Mouse (Mus musculus) liver, embryonic 16.5 days (tissue): Measurements from ENCODE around the gene Sec61a1. TPM values are rescaled to one million over a fixed set of nuclear protein-coding genes. Genes with fewer than 3 reads are reported as not detected.

Source experiments
- ATAC-seq: fragments of 200-750 bp; cut with Nextera tagmentation; 2 replicates; pipeline ENCODE4 v1.8.0; 2017; ENCODE audit warnings: low read depth, mild to moderate bottlenecking, moderate number of reproducible peaks, moderate library complexity
- H3K27ac ChIP-seq: fragments of 300-500 bp; sonication (generic); 2 replicates; pipeline ENCODE4 v1.5.1; 2014; ENCODE audit warnings: mild to moderate bottlenecking, low read length
- H3K27me3 ChIP-seq: fragments of 300-500 bp; sonication (generic); 2 replicates; pipeline ENCODE4 v1.6.1; 2014; ENCODE audit warnings: low read depth, low read length, mixed read lengths; ENCODE audit not compliant: control insufficient read depth, insufficient read depth
- H3K36me3 ChIP-seq: fragments of 300-500 bp; sonication (generic); 2 replicates; pipeline ENCODE4 v1.6.1; 2014; ENCODE audit warnings: mild to moderate bottlenecking; ENCODE audit not compliant: control insufficient read depth, insufficient read depth
- H3K4me1 ChIP-seq: fragments of 300-500 bp; sonication (generic); 2 replicates; pipeline ENCODE4 v1.6.1; 2014; ENCODE audit warnings: low read depth, low read length, mixed read lengths; ENCODE audit not compliant: control insufficient read depth
- H3K4me2 ChIP-seq: fragments of 300-500 bp; sonication (generic); 2 replicates; pipeline ENCODE4 v1.6.1; 2014; ENCODE audit warnings: low read depth, low read length, mixed read lengths
- H3K4me3 ChIP-seq: fragments of 300-500 bp; sonication (generic); 2 replicates; pipeline ENCODE4 v1.5.1; 2014; ENCODE audit warnings: low read depth, mild to moderate bottlenecking, low read length
- H3K9ac ChIP-seq: fragments of 300-500 bp; sonication (generic); 2 replicates; pipeline ENCODE4 v1.6.1; 2014; ENCODE audit warnings: low read depth, low read length
- H3K9me3 ChIP-seq: fragments of 300-500 bp; sonication (generic); replicated peaks from 2 replicates; pipeline ENCODE4 v1.6.1; 2016; ENCODE audit warnings: low read length; ENCODE audit not compliant: control insufficient read depth
- WGBS: fragments of 180-500 bp; shearing (Covaris S2); extraction: QIAGEN DNeasy Blood & Tissue Kit; methylation state at CpG from one replicate; pipeline ENCODE4 v1.1.7; 2014; ENCODE audit not compliant: insufficient replicate concordance; 5-methylcytosine and 5-hydroxymethylcytosine counted together
- polyA plus RNA-seq: library from polyadenylated mRNA; unstranded; fragments of >200 nt; fragmentation: Nextera tagmentation; extraction: Ambion mirVana; gene quantifications from 2 replicates; pipeline ENCODE4 v1.2.1, GENCODE M21; 2015

Sec61a1 gene
- polyA plus RNA-seq, 1 experiment from 2014 or later: 138 TPM

DNA sequence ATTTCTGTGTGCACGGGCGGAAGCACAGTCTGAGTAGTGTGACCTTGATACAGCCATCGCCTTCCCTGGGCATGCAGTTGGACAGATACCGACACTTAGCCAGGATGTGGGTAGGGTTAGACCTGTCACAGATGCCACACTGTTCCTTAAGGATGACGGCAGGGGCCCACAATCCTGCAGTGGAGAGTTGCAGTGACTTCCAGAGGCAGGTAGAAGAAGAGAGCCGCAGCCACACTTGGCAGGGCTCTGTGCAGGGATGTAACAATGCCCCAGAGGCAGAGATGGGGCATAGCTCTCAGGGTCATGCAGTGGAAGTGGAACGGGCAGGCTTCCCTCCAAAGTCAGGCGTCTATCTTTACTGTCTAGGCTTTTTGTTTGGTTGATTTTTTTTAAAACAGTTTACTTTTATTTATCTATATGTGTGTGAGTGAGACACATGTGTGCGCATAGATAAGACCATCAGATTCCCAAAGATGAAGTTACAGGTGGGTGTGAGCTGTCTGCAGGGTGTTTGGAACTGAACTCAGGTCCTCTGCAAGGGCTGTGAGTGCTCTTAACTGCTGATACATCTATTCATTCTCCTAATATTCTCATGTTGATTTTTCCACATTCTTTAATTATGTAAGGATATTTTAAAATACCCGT is 29.8 kb upstream of the Sec61a1 start:
- no peaks in the 10 kb centered on the region for H3K9me3 ChIP-seq
- no peak overlapping the region for H3K9ac ChIP-seq
- no peaks in the 10 kb centered on the region for H3K36me3 ChIP-seq
- peak overlapping the region; percentile 17; the same call in 1 of the 2 replicates for H3K27ac ChIP-seq
- peaks cover 7% of the 10 kb centered on the region for H3K27me3 ChIP-seq
- peak; percentile 78 for ATAC-seq
- no peak overlapping the region for H3K4me3 ChIP-seq
- WGBS: 42% methylated on average over 10 of the region's 10 CpGs
- peaks cover 22% of the 10 kb centered on the region for H3K4me1 ChIP-seq
- peak overlapping the region; percentile 11; the same call in 1 of the 2 replicates for H3K4me2 ChIP-seq

DNA sequence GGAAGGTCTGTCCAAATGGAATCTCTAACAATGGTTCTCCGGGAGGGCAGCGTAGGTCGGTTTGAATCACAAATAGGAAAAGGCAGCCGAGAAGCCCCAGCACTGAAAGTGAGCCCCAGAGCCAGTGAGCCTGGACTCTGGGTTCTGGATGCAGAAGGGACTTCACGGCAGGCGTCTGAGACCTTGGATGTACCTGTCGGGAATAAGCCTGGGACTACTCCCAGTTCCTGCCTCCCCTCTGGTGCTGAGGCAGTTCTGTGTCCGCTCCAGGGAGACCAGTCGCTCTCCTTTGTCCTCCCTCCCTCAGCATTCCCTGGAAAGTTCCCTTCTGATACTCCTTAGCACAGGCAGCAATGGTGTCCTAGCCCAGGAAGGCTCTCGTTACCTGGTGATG is 26.7 kb upstream of the Sec61a1 start:
- 31% methylated on average over 10 of the region's 10 CpGs for WGBS
- Histone ChIP-seq H3K27ac (no peak overlapping the region), H3K4me1 (peaks cover 22% of the 10 kb centered on the region), H3K9me3 (no peaks in the 10 kb centered on the region), H3K36me3 (no peaks in the 10 kb centered on the region), H3K9ac (no peak overlapping the region), H3K27me3 (peaks cover 9% of the 10 kb centered on the region), H3K4me2 (no peak overlapping the region; the same call in 1 of the 2 replicates), H3K4me3 (no peak overlapping the region)
- no peak for ATAC-seq

DNA sequence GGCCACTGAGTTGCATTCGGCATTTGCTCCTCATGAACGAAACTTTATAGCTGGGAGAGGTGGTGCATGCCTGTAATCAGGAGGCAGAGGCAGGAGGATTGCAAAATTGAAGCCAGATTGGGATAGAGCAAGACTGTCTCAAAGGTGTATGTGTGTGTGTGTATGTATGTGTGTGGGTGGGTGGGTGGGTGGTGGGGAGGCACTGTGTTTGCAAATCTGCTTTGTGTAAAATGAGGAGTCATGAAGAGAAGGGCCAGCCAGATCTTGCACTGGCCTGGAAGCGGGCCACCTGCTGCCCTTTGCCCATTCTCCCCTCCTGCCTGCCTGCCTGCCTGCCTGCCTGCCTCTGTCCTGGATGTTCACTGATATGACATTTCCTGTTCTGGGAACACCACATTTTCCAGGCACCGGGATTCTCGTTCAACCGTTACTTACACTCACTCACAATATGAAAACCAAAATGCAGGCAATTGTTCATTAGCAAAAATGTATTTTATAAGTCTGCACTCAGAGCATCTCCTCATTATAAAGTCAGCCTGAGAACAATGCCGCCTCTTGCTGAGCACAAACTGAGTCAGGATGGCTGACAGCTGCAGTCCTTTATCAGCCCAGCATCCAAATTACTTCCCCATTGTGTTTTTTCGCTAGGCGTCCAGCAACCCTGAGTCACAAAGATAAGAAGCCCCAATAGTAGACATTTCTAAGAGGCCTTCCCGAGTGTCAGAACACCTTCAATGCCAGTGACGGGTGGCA is 26.1 kb upstream of the Sec61a1 start:
- no peak overlapping the region for H3K9ac ChIP-seq
- H3K9me3 ChIP-seq: no peaks in the 10 kb centered on the region
- peaks cover 9% of the 10 kb centered on the region for H3K27me3 ChIP-seq
- no peaks in the 10 kb centered on the region for H3K36me3 ChIP-seq
- peak; percentile 39; the same call in 1 of the 2 replicates for ATAC-seq
- peaks cover 22% of the 10 kb centered on the region for H3K4me1 ChIP-seq
- 19% methylated on average over 11 of the region's 11 CpGs for WGBS
- H3K4me3 ChIP-seq: no peak overlapping the region
- no peak overlapping the region for H3K4me2 ChIP-seq
- H3K27ac ChIP-seq: no peak overlapping the region

DNA sequence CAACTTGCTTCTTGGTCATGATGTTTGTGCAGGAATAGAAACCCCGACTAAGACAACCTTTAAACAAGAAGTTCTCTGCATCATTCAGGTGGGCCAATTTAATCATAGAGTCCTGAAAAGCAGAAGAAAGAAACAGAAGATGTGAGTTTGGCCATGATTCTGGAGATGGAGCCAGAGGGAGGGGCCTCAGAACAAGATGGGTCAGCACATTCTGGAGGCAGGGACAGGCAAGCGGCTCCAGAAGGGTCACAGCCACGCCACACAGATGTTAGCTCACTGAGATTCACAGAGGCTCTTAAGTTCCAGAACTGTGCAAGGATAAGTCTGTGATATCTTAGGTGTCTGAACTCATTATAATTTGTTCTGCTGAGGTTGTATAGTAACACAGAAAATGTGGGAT is 25.5 kb upstream of the Sec61a1 start:
- WGBS: 55% methylated on average over 3 of the region's 3 CpGs
- Histone ChIP-seq H3K4me1 (peaks cover 22% of the 10 kb centered on the region), H3K9me3 (no peaks in the 10 kb centered on the region), H3K27me3 (peaks cover 9% of the 10 kb centered on the region), H3K4me2 (no peak overlapping the region), H3K4me3 (no peak overlapping the region), H3K27ac (no peak overlapping the region), H3K9ac (no peak overlapping the region), H3K36me3 (no peaks in the 10 kb centered on the region)
- no peak for ATAC-seq

DNA sequence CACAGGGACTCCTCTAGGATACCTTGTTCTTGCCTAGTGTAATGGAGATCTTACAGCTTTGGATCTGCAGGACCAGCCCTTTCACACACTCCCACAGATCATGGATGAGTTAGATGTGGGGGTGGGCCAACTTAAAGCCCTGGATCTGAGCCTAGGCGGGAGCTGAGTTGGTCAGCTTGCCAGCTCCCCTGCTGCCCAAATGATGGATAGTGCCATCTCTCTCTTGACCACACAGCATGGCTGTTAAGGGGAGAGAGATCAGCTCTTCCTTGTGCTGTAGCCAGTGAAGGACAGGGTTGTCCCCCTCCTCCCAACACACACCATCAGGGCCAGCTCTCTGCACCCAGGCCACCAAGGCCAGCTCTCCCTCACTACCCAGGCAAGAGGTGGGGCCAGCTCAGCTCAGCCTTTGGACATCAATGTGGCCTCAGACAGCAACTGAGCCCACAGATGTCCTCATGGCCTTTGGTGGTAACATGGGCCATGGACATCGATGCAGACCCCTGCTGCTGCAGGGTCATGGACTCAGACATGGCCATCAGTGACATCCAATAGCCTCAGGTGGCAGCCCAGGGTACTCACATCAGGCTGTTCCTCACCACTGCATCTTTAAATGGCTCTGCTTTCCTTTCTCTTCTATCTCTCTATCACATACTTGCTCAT is 21.5 kb upstream of the Sec61a1 start:
- Histone ChIP-seq H3K4me1 (peaks cover 7% of the 10 kb centered on the region), H3K4me2 (no peak overlapping the region), H3K4me3 (no peak overlapping the region), H3K27me3 (peaks cover 2% of the 10 kb centered on the region; the same call in 1 of the 2 replicates), H3K9me3 (no peaks in the 10 kb centered on the region), H3K27ac (no peak overlapping the region), H3K36me3 (no peaks in the 10 kb centered on the region), H3K9ac (no peak overlapping the region; the same call in 1 of the 2 replicates)
- ATAC-seq: no peak
- 60% methylated on average over 2 of the region's 2 CpGs for WGBS

DNA sequence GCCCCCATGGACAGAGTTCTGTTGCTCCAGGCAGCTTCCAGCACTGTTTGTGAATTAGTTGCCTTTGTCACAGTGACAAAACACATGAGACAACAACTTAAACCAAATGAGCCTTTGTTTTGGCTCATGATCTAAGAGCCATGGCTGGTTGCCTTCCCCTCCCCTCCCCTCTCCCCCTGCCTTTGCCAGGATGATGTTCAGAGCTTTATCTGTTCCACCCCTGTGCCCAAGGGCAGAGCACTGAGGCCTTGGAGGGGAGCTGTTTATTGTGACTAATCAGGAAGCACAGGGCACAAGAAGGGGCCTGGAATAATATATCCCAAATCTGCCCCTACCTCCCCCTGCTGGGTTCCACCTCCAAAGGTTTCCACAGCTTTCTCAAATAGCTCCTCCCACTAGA is 11.6 kb upstream of the Sec61a1 start:
- H3K9me3 ChIP-seq: no peaks in the 10 kb centered on the region
- no peak overlapping the region for H3K4me2 ChIP-seq

DNA sequence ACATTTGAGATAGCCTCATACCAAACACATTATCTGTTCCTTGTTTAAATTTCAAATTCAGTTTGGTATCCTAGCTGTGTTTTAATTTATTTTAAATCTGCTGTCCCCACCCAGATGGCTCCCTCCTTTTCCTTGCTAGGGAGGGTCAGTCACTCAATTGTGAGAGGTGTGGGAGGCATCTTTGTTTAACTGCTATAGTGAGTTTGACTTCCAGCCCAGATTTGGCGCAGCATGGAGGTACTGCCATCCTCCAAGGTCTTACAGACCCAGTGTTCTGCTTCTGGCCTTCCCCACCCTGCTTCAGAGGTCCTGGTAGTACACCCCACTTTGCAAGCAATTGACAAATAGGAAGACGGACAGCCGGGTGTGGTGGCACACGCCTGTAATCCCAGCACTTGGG is 5.4 kb upstream of the Sec61a1 start:
- Histone ChIP-seq H3K4me1 (peaks cover 7% of the 10 kb centered on the region), H3K27me3 (no peaks in the 10 kb centered on the region), H3K4me2 (no peak overlapping the region), H3K36me3 (no peaks in the 10 kb centered on the region), H3K9me3 (no peaks in the 10 kb centered on the region), H3K4me3 (no peak overlapping the region), H3K27ac (no peak overlapping the region), H3K9ac (no peak overlapping the region)
- WGBS: 68% methylated on average over 4 of the region's 4 CpGs
- no peak for ATAC-seq

More for the DNA sequence above, 11.6 kb upstream of the Sec61a1 start:
- Histone ChIP-seq H3K4me1 (no peaks in the 10 kb centered on the region), H3K36me3 (no peaks in the 10 kb centered on the region), H3K27ac (no peak overlapping the region), H3K27me3 (no peaks in the 10 kb centered on the region), H3K9ac (no peak overlapping the region), H3K4me3 (no peak overlapping the region)
- no peak for ATAC-seq

DNA sequence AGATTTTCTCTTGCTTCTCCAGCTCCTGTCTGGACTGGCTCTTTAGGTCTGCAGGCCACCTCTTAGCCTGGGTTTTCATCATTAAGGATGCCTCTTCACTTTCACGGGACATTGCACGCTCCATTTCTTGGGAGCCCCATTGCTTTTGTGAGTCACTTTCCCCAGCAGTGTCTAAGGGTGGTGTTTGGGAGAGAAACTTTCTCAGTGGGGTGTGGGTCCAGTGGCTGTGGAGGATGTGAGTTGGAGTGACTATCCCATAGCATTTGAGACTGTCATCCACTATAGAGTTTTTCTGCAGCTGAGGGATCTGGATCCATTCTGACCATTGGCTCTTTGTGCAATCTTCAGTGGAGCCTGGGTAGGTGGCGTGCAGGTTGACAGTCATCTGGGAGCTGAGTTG is 4.7 kb upstream of the Sec61a1 start:
- no peak for ATAC-seq
- no peak overlapping the region for H3K4me3 ChIP-seq
- 90% methylated on average over 3 of the region's 3 CpGs for WGBS
- H3K27me3 ChIP-seq: no peaks in the 10 kb centered on the region
- H3K9ac ChIP-seq: no peak overlapping the region
- no peaks in the 10 kb centered on the region for H3K9me3 ChIP-seq
- no peak overlapping the region for H3K4me2 ChIP-seq
- no peaks in the 10 kb centered on the region for H3K36me3 ChIP-seq
- no peak overlapping the region for H3K27ac ChIP-seq
- peaks cover 7% of the 10 kb centered on the region for H3K4me1 ChIP-seq

DNA sequence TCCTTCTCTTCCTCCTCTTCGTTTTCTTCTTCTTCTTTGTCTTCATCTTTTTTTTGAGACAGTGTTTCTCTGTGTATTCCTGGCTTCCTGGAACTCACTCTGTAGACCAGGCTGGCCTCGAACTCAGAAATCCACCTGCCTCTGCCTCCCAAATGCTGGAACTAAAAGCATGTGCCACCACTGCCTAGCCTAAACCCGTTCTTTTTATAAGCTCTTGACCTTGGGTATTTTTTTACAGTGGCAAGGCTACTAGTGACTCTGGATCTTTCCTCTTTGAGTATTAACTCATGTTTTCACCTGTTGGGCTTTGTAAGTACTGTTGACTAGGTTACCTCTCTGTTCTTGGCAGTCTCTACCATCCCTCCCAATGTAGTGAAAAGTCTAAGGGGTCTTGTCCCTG is 4.3 kb upstream of the Sec61a1 start:
- Histone ChIP-seq H3K27me3 (no peaks in the 10 kb centered on the region), H3K4me1 (peaks cover 7% of the 10 kb centered on the region), H3K27ac (no peak overlapping the region), H3K9ac (no peak overlapping the region), H3K4me2 (no peak overlapping the region), H3K9me3 (no peaks in the 10 kb centered on the region), H3K36me3 (no peaks in the 10 kb centered on the region), H3K4me3 (no peak overlapping the region)
- ATAC-seq: no peak
- 28% methylated on average over 3 of the region's 3 CpGs for WGBS
